Mouse (Mus musculus): Measurements from ENCODE around the gene Bub1b.

GRCm38 (mm10) chr2:118586013-118586412, 12.0 kb upstream of the Bub1b start:
- TF ChIP-seq CTCF (IDR thresholded peaks at IDR 0.05; ENCODE audit: control insufficient read depth, insufficient read depth, insufficient read length) (no peak), USF1 (IDR thresholded peaks at IDR 0.05; ENCODE audit: low read depth) (no peak), MYOD1 (IDR thresholded peaks at IDR 0.05; ENCODE audit: control insufficient read depth, insufficient read length, low read depth) (no peak)

All from C2C12 (cell line).